Mouse (Mus musculus): ENCODE measurements around the gene Rtp4. TPM values are rescaled to one million over a fixed set of nuclear protein-coding genes. Genes with fewer than 3 reads are reported as not detected.

Gene Rtp4
- polyA plus RNA-seq, 1 experiment from 2014 or later: 4.8 TPM

- no peak overlapping the region for H3K9ac ChIP-seq
- WGBS: 40% methylated on average over 8 of the region's 8 CpGs
- no peaks in the 10 kb centered on the region for H3K36me3 ChIP-seq
- 0 out of 2 replicates have a peak, but pooled peaks cover 2% of the 10 kb centered on the region for H3K4me1 ChIP-seq (replicated peaks)
- no peaks in the 10 kb centered on the region for H3K27me3 ChIP-seq
- no peak overlapping the region for H3K4me3 ChIP-seq
- no peak overlapping the region for H3K27ac ChIP-seq (replicated peaks)
- peak; percentile 81 for ATAC-seq (ENCODE audit: low FRiP score, low read depth)
- no peaks in the 10 kb centered on the region for H3K9me3 ChIP-seq
- no peak overlapping the region for H3K4me2 ChIP-seq
These were observed 30.4 kb downstream of the Rtp4 start for GRCm38 (mm10) chr16:23550346-23550980.

GRCm38 (mm10) chr16:23550981-23551582 lies 31.0 kb downstream of the Rtp4 start:
- Histone ChIP-seq H3K4me2 (no peak overlapping the region), H3K9me3 (no peaks in the 10 kb centered on the region), H3K9ac (no peak overlapping the region), H3K27me3 (no peaks in the 10 kb centered on the region), H3K36me3 (no peaks in the 10 kb centered on the region), H3K4me1 (replicated peaks) (0 out of 2 replicates have a peak, but pooled peaks cover 2% of the 10 kb centered on the region), H3K4me3 (no peak overlapping the region), H3K27ac (replicated peaks) (no peak overlapping the region)
- ATAC-seq (ENCODE audit: low FRiP score, low read depth): peak; percentile 43; the same call in 1 of the 2 replicates
- 71% methylated on average over 18 of the region's 18 CpGs for WGBS

- Histone ChIP-seq H3K9me3 (no peaks in the 10 kb centered on the region), H3K4me1 (replicated peaks) (0 out of 2 replicates have a peak, but pooled peaks cover 2% of the 10 kb centered on the region), H3K27me3 (no peaks in the 10 kb centered on the region), H3K9ac (no peak overlapping the region), H3K36me3 (no peaks in the 10 kb centered on the region), H3K4me3 (no peak overlapping the region), H3K27ac (replicated peaks) (no peak overlapping the region), H3K4me2 (no peak overlapping the region)
- whole genome bisulfite sequencing: 74% methylated on average over 5 of the region's 5 CpGs
- ATAC-seq (ENCODE audit: low FRiP score, low read depth): no peak
These were observed 34.6 kb downstream of the Rtp4 start for GRCm38 (mm10) chr16:23554673-23555072.

- Histone ChIP-seq H3K9ac (no peak overlapping the region), H3K9me3 (no peaks in the 10 kb centered on the region), H3K4me1 (replicated peaks) (no peaks in the 10 kb centered on the region), H3K36me3 (no peaks in the 10 kb centered on the region), H3K4me2 (no peak overlapping the region), H3K27ac (replicated peaks) (no peak overlapping the region), H3K4me3 (no peak overlapping the region), H3K27me3 (no peaks in the 10 kb centered on the region)
- 91% methylated on average over 5 of the region's 5 CpGs for WGBS
- ATAC-seq (ENCODE audit: low FRiP score, low read depth): no peak
These were observed 37.1 kb downstream of the Rtp4 start for GRCm38 (mm10) chr16:23557195-23557594.

GRCm38 (mm10) chr16:23557669-23558068 lies 37.6 kb downstream of the Rtp4 start:
- no peaks in the 10 kb centered on the region for H3K27me3 ChIP-seq
- H3K9me3 ChIP-seq: no peaks in the 10 kb centered on the region
- WGBS: 95% methylated on average over 2 of the region's 2 CpGs
- no peak overlapping the region for H3K4me3 ChIP-seq
- H3K9ac ChIP-seq: no peak overlapping the region
- H3K4me2 ChIP-seq: no peak overlapping the region
- no peak for ATAC-seq (ENCODE audit: low FRiP score, low read depth)
- H3K27ac ChIP-seq (replicated peaks): no peak overlapping the region
- H3K4me1 ChIP-seq (replicated peaks): no peaks in the 10 kb centered on the region
- no peaks in the 10 kb centered on the region for H3K36me3 ChIP-seq

GRCm38 (mm10) chr16:23568369-23568958 lies 48.4 kb downstream of the Rtp4 start:
- ATAC-seq (ENCODE audit: low FRiP score, low read depth): no peak

GRCm38 (mm10) chr16:23574561-23574960 lies 54.5 kb downstream of the Rtp4 start:
- no peak for ATAC-seq (ENCODE audit: low FRiP score, low read depth)
- no peak overlapping the region for H3K27ac ChIP-seq (replicated peaks)
- H3K9me3 ChIP-seq: no peaks in the 10 kb centered on the region
- no peaks in the 10 kb centered on the region for H3K27me3 ChIP-seq
- no peaks in the 10 kb centered on the region for H3K4me1 ChIP-seq (replicated peaks)
- no peaks in the 10 kb centered on the region for H3K36me3 ChIP-seq
- H3K4me3 ChIP-seq: no peak overlapping the region
- 74% methylated on average over 2 of the region's 2 CpGs for WGBS
- H3K4me2 ChIP-seq: no peak overlapping the region
- H3K9ac ChIP-seq: no peak overlapping the region

More at GRCm38 (mm10) chr16:23568369-23568958, 48.4 kb downstream of the Rtp4 start:
- no peaks in the 10 kb centered on the region for H3K36me3 ChIP-seq
- H3K4me3 ChIP-seq: no peak overlapping the region
- no peaks in the 10 kb centered on the region for H3K27me3 ChIP-seq
- H3K9me3 ChIP-seq: no peaks in the 10 kb centered on the region
- no peak overlapping the region for H3K9ac ChIP-seq
- no peak overlapping the region for H3K4me2 ChIP-seq
- no peak overlapping the region for H3K27ac ChIP-seq (replicated peaks)
- H3K4me1 ChIP-seq (replicated peaks): 0 out of 2 replicates have a peak, but pooled peaks cover 3% of the 10 kb centered on the region
- WGBS: 44% methylated on average over 4 of the region's 4 CpGs

GRCm38 (mm10) chr16:23591119-23592105 lies 71.3 kb downstream of the Rtp4 start:
- Histone ChIP-seq H3K9me3 (no peaks in the 10 kb centered on the region), H3K9ac (no peak overlapping the region), H3K27ac (replicated peaks) (no peak overlapping the region), H3K4me1 (replicated peaks) (no peaks in the 10 kb centered on the region), H3K36me3 (no peaks in the 10 kb centered on the region), H3K4me3 (no peak overlapping the region), H3K4me2 (no peak overlapping the region), H3K27me3 (no peaks in the 10 kb centered on the region)
- 79% methylated on average over 5 of the region's 5 CpGs for WGBS
- ATAC-seq (ENCODE audit: low FRiP score, low read depth): no peak

GRCm38 (mm10) chr16:23592501-23592900 lies 72.4 kb downstream of the Rtp4 start:
- Histone ChIP-seq H3K4me3 (no peak overlapping the region), H3K9ac (no peak overlapping the region), H3K27me3 (no peaks in the 10 kb centered on the region), H3K27ac (replicated peaks) (no peak overlapping the region), H3K4me1 (replicated peaks) (no peaks in the 10 kb centered on the region), H3K9me3 (no peaks in the 10 kb centered on the region), H3K4me2 (no peak overlapping the region), H3K36me3 (no peaks in the 10 kb centered on the region)
- no peak for ATAC-seq (ENCODE audit: low FRiP score, low read depth)

- H3K4me2 ChIP-seq: no peak overlapping the region
- no peaks in the 10 kb centered on the region for H3K4me1 ChIP-seq (replicated peaks)
- H3K9ac ChIP-seq: no peak overlapping the region
- no peak overlapping the region for H3K27ac ChIP-seq (replicated peaks)
- no peaks in the 10 kb centered on the region for H3K36me3 ChIP-seq
- no peak for ATAC-seq (ENCODE audit: low FRiP score, low read depth)
- 33% methylated on average over 3 of the region's 3 CpGs for WGBS
- H3K9me3 ChIP-seq: no peaks in the 10 kb centered on the region
- no peak overlapping the region for H3K4me3 ChIP-seq
- H3K27me3 ChIP-seq: no peaks in the 10 kb centered on the region
These were observed 76.6 kb downstream of the Rtp4 start for GRCm38 (mm10) chr16:23596696-23597095.

- Histone ChIP-seq H3K36me3 (no peaks in the 10 kb centered on the region), H3K27me3 (no peaks in the 10 kb centered on the region), H3K4me3 (no peak overlapping the region), H3K9me3 (no peaks in the 10 kb centered on the region), H3K4me1 (replicated peaks) (no peaks in the 10 kb centered on the region), H3K4me2 (no peak overlapping the region), H3K27ac (replicated peaks) (no peak overlapping the region), H3K9ac (no peak overlapping the region)
- ATAC-seq (ENCODE audit: low FRiP score, low read depth): no peak
These were observed 77.9 kb downstream of the Rtp4 start for GRCm38 (mm10) chr16:23597968-23598367.

- Histone ChIP-seq H3K36me3 (no peaks in the 10 kb centered on the region), H3K27ac (replicated peaks) (no peak overlapping the region), H3K4me3 (no peak overlapping the region), H3K9ac (no peak overlapping the region), H3K4me2 (no peak overlapping the region), H3K4me1 (replicated peaks) (peaks cover 7% of the 10 kb centered on the region), H3K27me3 (no peaks in the 10 kb centered on the region), H3K9me3 (no peaks in the 10 kb centered on the region)
- 89% methylated on average over 2 of the region's 2 CpGs for WGBS
- no peak for ATAC-seq (ENCODE audit: low FRiP score, low read depth)
These were observed 86.1 kb downstream of the Rtp4 start for GRCm38 (mm10) chr16:23606220-23606619.
